Mouse (Mus musculus) heart, postnatal 0 days (tissue): ENCODE measurements around the gene Tssk4. TPM values are rescaled to one million over a fixed set of nuclear protein-coding genes. Genes with fewer than 3 reads are reported as not detected.
A peak's percentile ranks its signal among the peaks of the same experiment; 100 is the strongest.

Source experiments
- ATAC-seq: fragments of 200-750 bp; cut with Nextera tagmentation; 2 replicates; pipeline ENCODE4 v1.8.0; 2017; ENCODE audit warnings: low read depth, moderate number of reproducible peaks, moderate library complexity; ENCODE audit not compliant: insufficient read depth
- DNase-seq: peaks from one replicate; pipeline ENCODE4 v3.0.0-alpha.2; 2016; ENCODE audit warnings: low spot score
- H3K27ac ChIP-seq: fragments of 300-500 bp; sonication (generic); 2 replicates; pipeline ENCODE4 v1.5.1; 2014; ENCODE audit warnings: low read depth, mild to moderate bottlenecking
- H3K27me3 ChIP-seq: fragments of 300-500 bp; sonication (generic); 2 replicates; pipeline ENCODE4 v1.6.1; 2014; ENCODE audit warnings: low read length, mixed read lengths; ENCODE audit not compliant: control insufficient read depth, insufficient read depth
- H3K36me3 ChIP-seq: fragments of 300-500 bp; sonication (generic); replicated peaks from 2 replicates; pipeline ENCODE4 v1.6.1; 2014; ENCODE audit warnings: low read length, mixed read lengths; ENCODE audit not compliant: control insufficient read depth, insufficient read depth
- H3K4me1 ChIP-seq: fragments of 300-500 bp; sonication (generic); 2 replicates; pipeline ENCODE4 v1.6.1; 2014; ENCODE audit warnings: antibody characterized with exemption; ENCODE audit not compliant: control insufficient read depth, insufficient read depth
- H3K4me2 ChIP-seq: fragments of 300-500 bp; sonication (generic); 2 replicates; pipeline ENCODE4 v1.6.1; 2014; ENCODE audit warnings: low read depth, mild to moderate bottlenecking, low read length, moderate library complexity
- H3K4me3 ChIP-seq: fragments of 300-500 bp; sonication (generic); 2 replicates; pipeline ENCODE4 v1.5.1; 2014; ENCODE audit warnings: low read depth, low read length
- H3K9ac ChIP-seq: fragments of 300-500 bp; sonication (generic); replicated peaks from 2 replicates; pipeline ENCODE4 v1.6.1; 2014; ENCODE audit warnings: low read depth, low read length, mixed read lengths
- H3K9me3 ChIP-seq: fragments of 300-500 bp; sonication (generic); replicated peaks from 2 replicates; pipeline ENCODE4 v1.6.1; 2016; ENCODE audit warnings: low read length; ENCODE audit not compliant: control insufficient read depth
- CTCF ChIP-seq: IDR thresholded peaks from 2 replicates; pipeline ENCODE4 v1.5.1; 2016; ENCODE audit warnings: antibody characterized with exemption, control low read depth, low read depth
- EP300 ChIP-seq: IDR thresholded peaks from 2 replicates; pipeline ENCODE4 v1.6.1; 2016; ENCODE audit warnings: antibody characterized with exemption, low read depth
- WGBS: fragments of 180-500 bp; shearing (Covaris S2); extraction: QIAGEN DNeasy Blood & Tissue Kit; methylation state at CpG from one replicate; pipeline ENCODE4 v1.1.7; 2014; 5-methylcytosine and 5-hydroxymethylcytosine counted together
- polyA plus RNA-seq: library from polyadenylated mRNA; unstranded; fragments of >200 nt; fragmentation: Nextera tagmentation; extraction: Ambion mirVana; gene quantifications from 2 replicates; pipeline ENCODE4 v1.2.1, GENCODE M21; 2015
- total RNA-seq: library from RNA; depleted of rRNA; stranded (reverse); fragments of >200 nt; gene quantifications from 2 replicates; pipeline ENCODE4 v1.2.3, GENCODE M21; 2014; ENCODE audit warnings: low replicate concordance

Tssk4 gene
- total and polyA plus RNA-seq, 2 experiments from 2014 or later, result 0.31 TPM; not detected in 1

GRCm38 (mm10) chr14:55637795-55638194 lies 12.2 kb upstream of the Tssk4 start, which contains the start of gene Gm49378:
Gene Gm49378 (minus strand): TSS chr14:55637895.
- Histone ChIP-seq H3K9ac (no peak within 1 kb of the TSS), H3K27ac (no peak within 1 kb of the TSS), H3K36me3 (peaks cover 67% of the 10 kb centered on the region), H3K4me1 (peaks cover 18% of the 10 kb centered on the region), H3K4me2 (no peak within 1 kb of the TSS), H3K27me3 (no peaks in the 10 kb centered on the region), H3K4me3 (no peak within 1 kb of the TSS), H3K9me3 (no peaks in the 10 kb centered on the region)
- no peak for ATAC-seq
- DNase-seq, result no peak
- TF ChIP-seq EP300, result no peak
- TF ChIP-seq CTCF, result no peak
- 89% methylated on average over 9 of the region's 9 CpGs for WGBS

- Histone ChIP-seq H3K27me3 (no peaks in the 10 kb centered on the region), H3K4me2 (no peak overlapping the region), H3K9ac (no peak overlapping the region), H3K4me1 (peaks cover 17% of the 10 kb centered on the region), H3K27ac (no peak overlapping the region), H3K4me3 (no peak overlapping the region), H3K9me3 (no peaks in the 10 kb centered on the region), H3K36me3 (peaks cover 53% of the 10 kb centered on the region)
- TF ChIP-seq CTCF, result no peak
- TF ChIP-seq EP300, result no peak
- DNase-seq, result no peak
- 94% methylated on average over 14 of the region's 14 CpGs for WGBS
- ATAC-seq, result no peak
Observed at GRCm38 (mm10) chr14:55640816-55641215, 9.2 kb upstream of the Tssk4 start.

- no peak for TF ChIP-seq EP300
- no peak for TF ChIP-seq CTCF
- Histone ChIP-seq H3K4me2 (no peak overlapping the region), H3K4me3 (no peak overlapping the region), H3K9ac (no peak overlapping the region), H3K27ac (no peak overlapping the region), H3K36me3 (peaks cover 56% of the 10 kb centered on the region), H3K9me3 (no peaks in the 10 kb centered on the region), H3K27me3 (no peaks in the 10 kb centered on the region), H3K4me1 (peaks cover 17% of the 10 kb centered on the region)
- ATAC-seq (no peak), DNase-seq (no peak)
- 93% methylated on average over 13 of the region's 13 CpGs for WGBS
Observed at GRCm38 (mm10) chr14:55641291-55641690, 8.7 kb upstream of the Tssk4 start.

- ATAC-seq (no peak), DNase-seq (no peak)
- H3K4me3 ChIP-seq, result peak overlapping the region; percentile 98
- peak overlapping the region; percentile 86 for H3K9ac ChIP-seq
- 15% methylated on average over 8 of the region's 8 CpGs for WGBS
- H3K27me3 ChIP-seq, result no peaks in the 10 kb centered on the region
- peak overlapping the region; percentile 96 for H3K4me2 ChIP-seq
- H3K27ac ChIP-seq, result peak overlapping the region; percentile 98
- no peaks in the 10 kb centered on the region for H3K9me3 ChIP-seq
- peaks cover 17% of the 10 kb centered on the region for H3K4me1 ChIP-seq
- peaks cover 49% of the 10 kb centered on the region for H3K36me3 ChIP-seq
- TF ChIP-seq EP300, result no peak
- TF ChIP-seq CTCF, result no peak
Observed at GRCm38 (mm10) chr14:55642679-55643059, 7.3 kb upstream of the Tssk4 start.

GRCm38 (mm10) chr14:55643060-55643907 lies 6.7 kb upstream of the Tssk4 start, which contains the start of gene Tm9sf1:
Gene Tm9sf1 (minus strand): TSS chr14:55643806.
- under 1% methylated on average over 86 of the region's 89 CpGs for WGBS

More at GRCm38 (mm10) chr14:55643060-55643907, 6.7 kb upstream of the Tssk4 start, which contains the start of gene Tm9sf1:
- peaks cover 43% of the 10 kb centered on the region for H3K36me3 ChIP-seq
- ATAC-seq, result peak; percentile 89
- H3K4me1 ChIP-seq, result peaks cover 17% of the 10 kb centered on the region
- peak within 1 kb of the TSS; percentile 98 for H3K27ac ChIP-seq
- H3K4me3 ChIP-seq, result peak within 1 kb of the TSS; percentile 98
- TF ChIP-seq CTCF, result no peak
- peak; percentile 95 for TF ChIP-seq EP300
- no peaks in the 10 kb centered on the region for H3K9me3 ChIP-seq
- DNase-seq, result peak; percentile 80
- H3K4me2 ChIP-seq, result peak within 1 kb of the TSS; percentile 96
- H3K9ac ChIP-seq, result peak within 1 kb of the TSS; percentile 86
- no peaks in the 10 kb centered on the region for H3K27me3 ChIP-seq
